Mouse (Mus musculus) forebrain, postnatal 0 days (tissue): Measurements from ENCODE around the gene Il10rb. TPM values are rescaled to one million over a fixed set of nuclear protein-coding genes. Genes with fewer than 3 reads are reported as not detected.

Experiments
- ATAC-seq: fragments of 200-750 bp; cut with Nextera tagmentation; 2 replicates; pipeline ENCODE4 v1.8.0; 2017; ENCODE audit warnings: mild to moderate bottlenecking, moderate library complexity
- DNase-seq: peaks from one replicate; pipeline ENCODE4 v3.0.0-alpha.2; 2015
- H3K27ac ChIP-seq: fragments of 300-500 bp; sonication (generic); 2 replicates; pipeline ENCODE4 v1.5.1; 2014; ENCODE audit warnings: low read depth, mild to moderate bottlenecking, antibody characterized with exemption, low read length, moderate library complexity, mixed read lengths
- H3K27me3 ChIP-seq: fragments of 300-500 bp; sonication (generic); 2 replicates; pipeline ENCODE4 v1.6.1; 2014; ENCODE audit warnings: mild to moderate bottlenecking, low read length, mixed read lengths; ENCODE audit not compliant: insufficient read depth
- H3K36me3 ChIP-seq: fragments of 300-500 bp; sonication (generic); 2 replicates; pipeline ENCODE4 v1.6.1; 2014; ENCODE audit warnings: mild to moderate bottlenecking, moderate library complexity; ENCODE audit not compliant: insufficient read depth
- H3K4me1 ChIP-seq: fragments of 300-500 bp; sonication (generic); 2 replicates; pipeline ENCODE4 v1.6.1; 2014; ENCODE audit warnings: antibody characterized with exemption; ENCODE audit not compliant: insufficient read depth
- H3K4me2 ChIP-seq: fragments of 300-500 bp; sonication (generic); 2 replicates; pipeline ENCODE4 v1.6.1; 2014; ENCODE audit warnings: low read depth, mild to moderate bottlenecking, moderate library complexity
- H3K4me3 ChIP-seq: fragments of 300-500 bp; sonication (generic); 2 replicates; pipeline ENCODE4 v1.5.1; 2014; ENCODE audit warnings: low read depth, low read length, mixed read lengths
- H3K9ac ChIP-seq: fragments of 300-500 bp; sonication (generic); 2 replicates; pipeline ENCODE4 v1.6.1; 2014; ENCODE audit warnings: mild to moderate bottlenecking
- H3K9me3 ChIP-seq: fragments of 300-500 bp; sonication (generic); 2 replicates; pipeline ENCODE4 v1.6.1; 2016; ENCODE audit warnings: low read length
- CTCF ChIP-seq: sonication (generic); IDR thresholded peaks from 2 replicates; pipeline ENCODE4 v1.5.1; 2016; ENCODE audit warnings: antibody characterized with exemption, control low read depth, low read depth
- WGBS: fragments of 180-500 bp; shearing (Covaris S2); extraction: QIAGEN DNeasy Blood & Tissue Kit; methylation state at CpG from one replicate; pipeline ENCODE4 v1.1.7; 2014; 5-methylcytosine and 5-hydroxymethylcytosine counted together
- polyA plus RNA-seq: library from polyadenylated mRNA; unstranded; fragments of >200 nt; fragmentation: Nextera tagmentation; extraction: Ambion mirVana; gene quantifications from 2 replicates; pipeline ENCODE4 v1.2.1, GENCODE M21; 2015
- total RNA-seq: library from RNA; depleted of rRNA; stranded (reverse); fragments of >200 nt; gene quantifications from 2 replicates; pipeline ENCODE4 v1.2.3, GENCODE M21; 2014

Il10rb gene
- total and polyA plus RNA-seq, 2 experiments from 2014 or later = 7.9 to 9.2 TPM

- no peaks in the 10 kb centered on the region for H3K36me3 ChIP-seq
- DNase-seq (no peak), ATAC-seq (no peak)
- WGBS = 37% methylated on average over 13 of the region's 13 CpGs
- H3K4me3 ChIP-seq = peak overlapping the region; percentile 89
- peak overlapping the region; percentile 70 for H3K4me2 ChIP-seq
- H3K27ac ChIP-seq = peak overlapping the region; percentile 93
- TF ChIP-seq CTCF = no peak
- peak overlapping the region; percentile 97 for H3K9ac ChIP-seq
- H3K9me3 ChIP-seq = no peaks in the 10 kb centered on the region
- no peaks in the 10 kb centered on the region for H3K27me3 ChIP-seq
- H3K4me1 ChIP-seq = 0 out of 2 replicates have a peak, but pooled peaks cover 5% of the 10 kb centered on the region
Measured at GRCm38 (mm10) chr16:91373473-91374252, 32.3 kb upstream of the Il10rb start.

- Histone ChIP-seq H3K27ac (no peak overlapping the region), H3K4me1 (0 out of 2 replicates have a peak, but pooled peaks cover 5% of the 10 kb centered on the region), H3K9ac (no peak overlapping the region), H3K4me3 (no peak overlapping the region), H3K4me2 (no peak overlapping the region), H3K36me3 (no peaks in the 10 kb centered on the region), H3K9me3 (no peaks in the 10 kb centered on the region), H3K27me3 (no peaks in the 10 kb centered on the region)
- WGBS = 97% methylated on average over 3 of the region's 3 CpGs
- no peak for ATAC-seq
- no peak for DNase-seq
- no peak for TF ChIP-seq CTCF
Measured at GRCm38 (mm10) chr16:91374253-91374634, 31.7 kb upstream of the Il10rb start.

- Histone ChIP-seq H3K4me1 (0 out of 2 replicates have a peak, but pooled peaks cover 5% of the 10 kb centered on the region), H3K27me3 (no peaks in the 10 kb centered on the region), H3K4me3 (no peak overlapping the region), H3K4me2 (no peak overlapping the region), H3K9me3 (no peaks in the 10 kb centered on the region), H3K27ac (peak overlapping the region; percentile 21; the same call in 1 of the 2 replicates), H3K9ac (no peak overlapping the region), H3K36me3 (no peaks in the 10 kb centered on the region; the same call in 1 of the 2 replicates)
- DNase-seq = peak; percentile 25
- no peak for ATAC-seq
- WGBS = 70% methylated on average over 10 of the region's 10 CpGs
- no peak for TF ChIP-seq CTCF
Measured at GRCm38 (mm10) chr16:91376701-91377100, 29.3 kb upstream of the Il10rb start.

GRCm38 (mm10) chr16:91378431-91378986, 27.5 kb upstream of the Il10rb start:
- 0 out of 2 replicates have a peak, but pooled peaks cover 4% of the 10 kb centered on the region for H3K4me1 ChIP-seq
- no peaks in the 10 kb centered on the region for H3K27me3 ChIP-seq
- no peaks in the 10 kb centered on the region for H3K9me3 ChIP-seq
- 61% methylated on average over 17 of the region's 17 CpGs for WGBS
- H3K36me3 ChIP-seq = no peaks in the 10 kb centered on the region; the same call in 1 of the 2 replicates
- H3K4me3 ChIP-seq = no peak overlapping the region
- H3K4me2 ChIP-seq = no peak overlapping the region
- DNase-seq = no peak
- no peak overlapping the region for H3K9ac ChIP-seq
- no peak for ATAC-seq
- 0 out of 2 replicates have a peak overlapping the region, but pooled peaks have one; percentile 9 for H3K27ac ChIP-seq
- TF ChIP-seq CTCF = no peak

- DNase-seq (peak; percentile 27), ATAC-seq (peak; percentile 83)
- H3K27me3 ChIP-seq = no peaks in the 10 kb centered on the region
- H3K9me3 ChIP-seq = no peaks in the 10 kb centered on the region
- no peak overlapping the region; the same call in 1 of the 2 replicates for H3K27ac ChIP-seq
- H3K4me3 ChIP-seq = no peak overlapping the region
- H3K36me3 ChIP-seq = no peaks in the 10 kb centered on the region; the same call in 1 of the 2 replicates
- H3K4me2 ChIP-seq = no peak overlapping the region
- H3K4me1 ChIP-seq = no peaks in the 10 kb centered on the region
- TF ChIP-seq CTCF = no peak
- WGBS = 20% methylated on average over 9 of the region's 9 CpGs
- no peak overlapping the region for H3K9ac ChIP-seq
Measured at GRCm38 (mm10) chr16:91378991-91379390, 27.0 kb upstream of the Il10rb start.

- Histone ChIP-seq H3K9ac (no peak overlapping the region), H3K4me3 (no peak overlapping the region), H3K27ac (no peak overlapping the region; the same call in 1 of the 2 replicates), H3K9me3 (no peaks in the 10 kb centered on the region), H3K27me3 (no peaks in the 10 kb centered on the region), H3K4me2 (no peak overlapping the region), H3K4me1 (no peaks in the 10 kb centered on the region), H3K36me3 (peaks cover 3% of the 10 kb centered on the region)
- 10% methylated on average over 3 of the region's 3 CpGs for WGBS
- peak; percentile 35 for DNase-seq
- TF ChIP-seq CTCF = no peak
- peak; percentile 49 for ATAC-seq
Measured at GRCm38 (mm10) chr16:91379412-91379811, 26.6 kb upstream of the Il10rb start.

GRCm38 (mm10) chr16:91380151-91380550, 25.8 kb upstream of the Il10rb start:
- no peak for TF ChIP-seq CTCF
- WGBS = 88% methylated on average over 5 of the region's 5 CpGs
- Histone ChIP-seq H3K9me3 (no peaks in the 10 kb centered on the region), H3K27me3 (no peaks in the 10 kb centered on the region), H3K36me3 (peaks cover 8% of the 10 kb centered on the region), H3K27ac (no peak overlapping the region), H3K4me3 (no peak overlapping the region), H3K4me1 (no peaks in the 10 kb centered on the region), H3K9ac (no peak overlapping the region), H3K4me2 (no peak overlapping the region)
- ATAC-seq (no peak), DNase-seq (no peak)
